Mouse (Mus musculus): ENCODE results near the gene Atp9a. TPM values are rescaled to one million over a fixed set of nuclear protein-coding genes. Genes with fewer than 3 reads are reported as not detected.

Gene Atp9a
- polyA plus RNA-seq, 1 experiment from 2014 or later = 24.1 TPM

DNA sequence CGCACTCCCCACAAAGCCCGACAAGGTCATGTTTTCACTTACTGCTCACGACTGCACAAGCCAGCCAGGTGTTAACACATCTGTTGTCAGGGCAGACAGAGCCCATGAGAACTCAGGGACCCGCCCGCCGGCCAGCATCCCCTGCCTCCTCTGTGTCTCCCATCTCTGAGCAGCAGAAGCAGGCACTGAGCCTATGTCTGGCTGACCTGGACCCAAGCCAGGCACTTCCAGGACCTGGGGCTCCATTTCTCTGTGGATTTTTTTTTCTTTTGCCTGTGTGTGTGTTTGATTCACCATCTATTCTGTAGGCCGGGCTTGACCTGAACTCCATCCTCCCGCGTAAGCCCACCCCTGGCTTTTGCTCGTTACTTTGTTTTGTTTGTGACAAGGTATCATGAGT is 23.5 kb downstream of the Atp9a start:
- Histone ChIP-seq H3K36me3 (ENCODE audit: control insufficient read depth, insufficient read depth, low read length) (no peaks in the 10 kb centered on the region), H3K27me3 (ENCODE audit: control insufficient read depth, insufficient read depth, low read length) (no peaks in the 10 kb centered on the region), H3K27ac (replicated peaks) (no peak overlapping the region), H3K4me3 (ENCODE audit: low read depth, low read length) (no peak overlapping the region), H3K9ac (ENCODE audit: low read length) (no peak overlapping the region), H3K4me1 (replicated peaks; ENCODE audit: control insufficient read depth, insufficient read depth) (no peaks in the 10 kb centered on the region), H3K9me3 (ENCODE audit: control insufficient read depth, low read length) (no peaks in the 10 kb centered on the region), H3K4me2 (replicated peaks; ENCODE audit: low read depth) (no peak overlapping the region)
- DNase-seq (ENCODE audit: low spot score) = no peak
- 61% methylated on average over 10 of the region's 10 CpGs for WGBS
- no peak for TF ChIP-seq CTCF (IDR thresholded peaks at IDR 0.05; ENCODE audit: low read depth)
- TF ChIP-seq EP300 (optimal IDR thresholded peaks at IDR 0.05) = no peak
- no peak for ATAC-seq (ENCODE audit: low FRiP score, low TSS enrichment)

- H3K4me1 ChIP-seq (replicated peaks; ENCODE audit: control insufficient read depth, insufficient read depth) = no peaks in the 10 kb centered on the region
- H3K4me3 ChIP-seq (ENCODE audit: low read depth, low read length) = no peak overlapping the region
- H3K9ac ChIP-seq (ENCODE audit: low read length) = no peak overlapping the region
- no peak overlapping the region for H3K27ac ChIP-seq (replicated peaks)
- H3K4me2 ChIP-seq (replicated peaks; ENCODE audit: low read depth) = no peak overlapping the region
- H3K27me3 ChIP-seq (ENCODE audit: control insufficient read depth, insufficient read depth, low read length) = no peaks in the 10 kb centered on the region
- no peak for ATAC-seq (ENCODE audit: low FRiP score, low TSS enrichment)
- no peaks in the 10 kb centered on the region for H3K9me3 ChIP-seq (ENCODE audit: control insufficient read depth, low read length)
- H3K36me3 ChIP-seq (ENCODE audit: control insufficient read depth, insufficient read depth, low read length) = no peaks in the 10 kb centered on the region
- WGBS = 29% methylated on average over 2 of the region's 2 CpGs
- DNase-seq (ENCODE audit: low spot score) = no peak
- TF ChIP-seq EP300 (optimal IDR thresholded peaks at IDR 0.05) = no peak
- no peak for TF ChIP-seq CTCF (IDR thresholded peaks at IDR 0.05; ENCODE audit: low read depth)
Observed at GRCm38 (mm10) chr2:168718267-168718666, 23.9 kb downstream of the Atp9a start.

DNA sequence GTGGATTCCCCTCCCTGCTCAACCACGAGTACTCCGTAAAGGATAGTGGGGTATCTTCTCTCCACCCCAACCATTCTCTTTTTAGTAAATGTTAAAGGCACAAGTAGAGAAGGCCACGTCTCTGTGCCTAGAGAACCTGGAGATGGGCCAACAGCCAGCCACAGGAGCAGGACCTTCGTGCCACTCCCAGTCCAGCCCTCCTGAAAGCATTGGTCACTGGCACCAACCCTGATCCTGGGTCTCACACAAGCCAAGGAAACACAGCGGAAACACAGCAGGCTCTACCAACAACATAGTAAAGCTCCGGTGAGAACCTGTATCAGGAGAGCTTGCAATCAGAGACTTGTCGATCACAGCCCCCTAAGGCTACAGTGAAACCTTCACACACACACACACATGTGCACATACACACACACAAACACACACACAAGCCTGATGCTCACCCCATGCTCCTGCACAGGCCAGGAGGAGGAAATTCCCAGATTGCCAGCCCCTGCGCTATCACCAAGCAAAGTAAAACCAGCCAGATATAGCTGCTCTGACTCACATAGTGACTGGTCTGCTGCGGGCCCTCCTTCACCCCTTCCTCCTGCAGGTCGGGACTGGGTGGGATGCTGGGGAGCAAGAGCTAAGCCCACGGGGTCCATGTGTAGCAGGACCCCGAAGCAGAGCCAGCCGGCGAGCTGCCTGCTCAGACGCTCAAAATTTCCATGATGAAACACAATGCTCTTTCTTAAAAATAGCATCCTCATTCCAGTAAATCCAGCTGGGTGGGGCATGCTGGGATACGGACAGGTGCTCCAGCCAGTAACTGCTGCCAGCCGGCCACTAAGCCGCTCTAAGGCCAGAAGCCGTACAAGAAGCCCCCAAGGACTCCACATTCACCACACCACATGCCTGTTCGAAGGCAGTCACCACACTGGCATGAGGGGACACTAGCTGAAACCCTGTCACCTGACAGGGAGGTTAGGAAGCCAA is 29.7 kb downstream of the Atp9a start:
- WGBS = 73% methylated on average over 20 of the region's 20 CpGs
- DNase-seq (ENCODE audit: low spot score) (peak; percentile 39), ATAC-seq (ENCODE audit: low FRiP score, low TSS enrichment) (peak; percentile 53)
- Histone ChIP-seq H3K27ac (replicated peaks) (no peak overlapping the region), H3K27me3 (ENCODE audit: control insufficient read depth, insufficient read depth, low read length) (no peaks in the 10 kb centered on the region), H3K4me1 (replicated peaks; ENCODE audit: control insufficient read depth, insufficient read depth) (no peaks in the 10 kb centered on the region), H3K4me2 (replicated peaks; ENCODE audit: low read depth) (no peak overlapping the region), H3K4me3 (ENCODE audit: low read depth, low read length) (no peak overlapping the region), H3K9ac (ENCODE audit: low read length) (no peak overlapping the region), H3K36me3 (ENCODE audit: control insufficient read depth, insufficient read depth, low read length) (no peaks in the 10 kb centered on the region), H3K9me3 (ENCODE audit: control insufficient read depth, low read length) (no peaks in the 10 kb centered on the region)
- TF ChIP-seq CTCF (IDR thresholded peaks at IDR 0.05; ENCODE audit: low read depth) (no peak), EP300 (optimal IDR thresholded peaks at IDR 0.05) (no peak)

- H3K36me3 ChIP-seq (ENCODE audit: control insufficient read depth, insufficient read depth, low read length) = no peaks in the 10 kb centered on the region
- no peak overlapping the region for H3K27ac ChIP-seq (replicated peaks)
- TF ChIP-seq CTCF (IDR thresholded peaks at IDR 0.05; ENCODE audit: low read depth) = no peak
- TF ChIP-seq EP300 (optimal IDR thresholded peaks at IDR 0.05) = no peak
- no peaks in the 10 kb centered on the region for H3K4me1 ChIP-seq (replicated peaks; ENCODE audit: control insufficient read depth, insufficient read depth)
- H3K9me3 ChIP-seq (ENCODE audit: control insufficient read depth, low read length) = no peaks in the 10 kb centered on the region
- H3K27me3 ChIP-seq (ENCODE audit: control insufficient read depth, insufficient read depth, low read length) = no peaks in the 10 kb centered on the region
- no peak overlapping the region for H3K9ac ChIP-seq (ENCODE audit: low read length)
- no peak overlapping the region for H3K4me2 ChIP-seq (replicated peaks; ENCODE audit: low read depth)
- no peak overlapping the region for H3K4me3 ChIP-seq (ENCODE audit: low read depth, low read length)
- ATAC-seq (ENCODE audit: low FRiP score, low TSS enrichment) (peak; percentile 49; the same call in 1 of the 2 replicates), DNase-seq (ENCODE audit: low spot score) (no peak)
- 60% methylated on average over 3 of the region's 3 CpGs for WGBS
Observed at GRCm38 (mm10) chr2:168710979-168711378, 31.2 kb downstream of the Atp9a start.

GRCm38 (mm10) chr2:168707766-168708165 is 34.4 kb downstream of the Atp9a start:
- peaks cover 4% of the 10 kb centered on the region; the same call in 1 of the 2 replicates for H3K36me3 ChIP-seq (ENCODE audit: control insufficient read depth, insufficient read depth, low read length)
- TF ChIP-seq EP300 (optimal IDR thresholded peaks at IDR 0.05) (no peak), CTCF (IDR thresholded peaks at IDR 0.05; ENCODE audit: low read depth) (no peak)
- H3K9ac ChIP-seq (ENCODE audit: low read length) = no peak overlapping the region
- ATAC-seq (ENCODE audit: low FRiP score, low TSS enrichment) (no peak), DNase-seq (ENCODE audit: low spot score) (no peak)
- H3K4me2 ChIP-seq (replicated peaks; ENCODE audit: low read depth) = no peak overlapping the region
- H3K27ac ChIP-seq (replicated peaks) = no peak overlapping the region
- 57% methylated on average over 9 of the region's 9 CpGs for WGBS
- no peaks in the 10 kb centered on the region for H3K27me3 ChIP-seq (ENCODE audit: control insufficient read depth, insufficient read depth, low read length)
- H3K9me3 ChIP-seq (ENCODE audit: control insufficient read depth, low read length) = no peaks in the 10 kb centered on the region
- no peak overlapping the region for H3K4me3 ChIP-seq (ENCODE audit: low read depth, low read length)
- no peaks in the 10 kb centered on the region for H3K4me1 ChIP-seq (replicated peaks; ENCODE audit: control insufficient read depth, insufficient read depth)

- H3K9me3 ChIP-seq (ENCODE audit: control insufficient read depth, low read length) = no peaks in the 10 kb centered on the region
- no peaks in the 10 kb centered on the region for H3K27me3 ChIP-seq (ENCODE audit: control insufficient read depth, insufficient read depth, low read length)
- no peak overlapping the region for H3K4me2 ChIP-seq (replicated peaks; ENCODE audit: low read depth)
- whole genome bisulfite sequencing = 47% methylated on average over 13 of the region's 13 CpGs
- H3K36me3 ChIP-seq (ENCODE audit: control insufficient read depth, insufficient read depth, low read length) = peaks cover 4% of the 10 kb centered on the region; the same call in 1 of the 2 replicates
- no peak for TF ChIP-seq EP300 (optimal IDR thresholded peaks at IDR 0.05)
- no peak for TF ChIP-seq CTCF (IDR thresholded peaks at IDR 0.05; ENCODE audit: low read depth)
- DNase-seq (ENCODE audit: low spot score) (no peak), ATAC-seq (ENCODE audit: low FRiP score, low TSS enrichment) (no peak)
- H3K27ac ChIP-seq (replicated peaks) = no peak overlapping the region
- H3K4me3 ChIP-seq (ENCODE audit: low read depth, low read length) = no peak overlapping the region
- no peak overlapping the region for H3K9ac ChIP-seq (ENCODE audit: low read length)
- H3K4me1 ChIP-seq (replicated peaks; ENCODE audit: control insufficient read depth, insufficient read depth) = no peaks in the 10 kb centered on the region
Observed at GRCm38 (mm10) chr2:168702266-168702665, 39.9 kb downstream of the Atp9a start.

All from stomach, postnatal 0 days (tissue).